Mouse (Mus musculus): ENCODE data around the gene Dydc2. TPM values are rescaled to one million over a fixed set of nuclear protein-coding genes. Genes with fewer than 3 reads are reported as not detected.

The Dydc2 gene
- polyA plus RNA-seq, 1 experiment from 2014 or later, result not detected

Other genes with a start within 250 kb of the Dydc2 start
- gene Sh2d4b, start 175.9 kb downstream of the Dydc2 start, polyA plus RNA-seq (2015; fragmentation: Nextera tagmentation; extraction: Ambion mirVana), result 0.11 and 0.13 TPM in 2 replicates
- 65.0 and 65.6 TPM in 2 replicates for gene Tspan14, start 102.4 kb downstream of the Dydc2 start, polyA plus RNA-seq (2015; fragmentation: Nextera tagmentation; extraction: Ambion mirVana)
- gene Fam213a, start 55.4 kb downstream of the Dydc2 start, polyA plus RNA-seq (2015; fragmentation: Nextera tagmentation; extraction: Ambion mirVana), result 72.4 and 81.8 TPM in 2 replicates
- gene Dydc1, start 3.7 kb upstream of the Dydc2 start, polyA plus RNA-seq (2015; fragmentation: Nextera tagmentation; extraction: Ambion mirVana), result not detected in 2 replicates
- 2.7 and 4.0 TPM in 2 replicates for gene Mat1a, start 35.8 kb upstream of the Dydc2 start, polyA plus RNA-seq (2015; fragmentation: Nextera tagmentation; extraction: Ambion mirVana)
- not detected in 2 replicates for gene Sftpa1, start 62.6 kb upstream of the Dydc2 start, polyA plus RNA-seq (2015; fragmentation: Nextera tagmentation; extraction: Ambion mirVana)
- gene Mbl1, start 82.2 kb upstream of the Dydc2 start, polyA plus RNA-seq (2015; fragmentation: Nextera tagmentation; extraction: Ambion mirVana), result 0.21 and 0.98 TPM in 2 replicates
- gene Sftpd, start 115.9 kb upstream of the Dydc2 start, polyA plus RNA-seq (2015; fragmentation: Nextera tagmentation; extraction: Ambion mirVana), result 0.10 and 0.17 TPM in 2 replicates
- gene Gm2832, start 209.6 kb upstream of the Dydc2 start, polyA plus RNA-seq (2015; fragmentation: Nextera tagmentation; extraction: Ambion mirVana), result not detected in 2 replicates